Mouse (Mus musculus) forebrain, embryonic 16.5 days (tissue): ENCODE results near the gene Cend1. TPM values are rescaled to one million over a fixed set of nuclear protein-coding genes. Genes with fewer than 3 reads are reported as not detected.
A peak's percentile ranks its signal among the peaks of the same experiment; 100 is the strongest.
"Not testable (repeated sequence)": the region's sequence is repeated elsewhere in the genome, so short reads cannot be mapped to it uniquely, and the experiment has no call there.

Source experiments
- ATAC-seq: fragments of 200-750 bp; cut with Nextera tagmentation; 2 replicates; pipeline ENCODE4 v1.8.0; 2017; ENCODE audit warnings: mild to moderate bottlenecking, moderate library complexity
- H3K27ac ChIP-seq: fragments of 300-500 bp; sonication (generic); 2 replicates; pipeline ENCODE4 v1.5.1; 2014; ENCODE audit warnings: low read length, control low read depth
- H3K27me3 ChIP-seq: fragments of 300-500 bp; sonication (generic); replicated peaks from 2 replicates; pipeline ENCODE4 v1.6.1; 2014; ENCODE audit warnings: low read length; ENCODE audit not compliant: control insufficient read depth, insufficient read depth
- H3K36me3 ChIP-seq: fragments of 300-500 bp; sonication (generic); 2 replicates; pipeline ENCODE4 v1.6.1; 2014; ENCODE audit not compliant: control insufficient read depth, insufficient read depth
- H3K4me1 ChIP-seq: fragments of 300-500 bp; sonication (generic); replicated peaks from 2 replicates; pipeline ENCODE4 v1.6.1; 2014; ENCODE audit warnings: low read length; ENCODE audit not compliant: control insufficient read depth, insufficient read depth
- H3K4me2 ChIP-seq: fragments of 300-500 bp; sonication (generic); 2 replicates; pipeline ENCODE4 v1.6.1; 2014; ENCODE audit warnings: mild to moderate bottlenecking, low read length, control low read depth
- H3K4me3 ChIP-seq: fragments of 300-500 bp; sonication (generic); replicated peaks from 2 replicates; pipeline ENCODE4 v1.5.1; 2014; ENCODE audit warnings: mild to moderate bottlenecking, low read length, control low read depth
- H3K9ac ChIP-seq: fragments of 300-500 bp; sonication (generic); replicated peaks from 2 replicates; pipeline ENCODE4 v1.6.1; 2014; ENCODE audit warnings: low read depth, low read length, control low read depth
- H3K9me3 ChIP-seq: fragments of 300-500 bp; sonication (generic); 2 replicates; pipeline ENCODE4 v1.6.1; 2016; ENCODE audit warnings: low read length; ENCODE audit not compliant: control insufficient read depth
- WGBS: fragments of 180-500 bp; shearing (Covaris S2); extraction: QIAGEN DNeasy Blood & Tissue Kit; methylation state at CpG from one replicate; pipeline ENCODE4 v1.1.7; 2014; 5-methylcytosine and 5-hydroxymethylcytosine counted together
- polyA plus RNA-seq: library from polyadenylated mRNA; unstranded; fragments of >200 nt; fragmentation: Nextera tagmentation; extraction: Ambion mirVana; gene quantifications from 2 replicates; pipeline ENCODE4 v1.2.1, GENCODE M21; 2015

Cend1 gene
- polyA plus RNA-seq, 1 experiment from 2014 or later: 70.3 TPM

- H3K9ac ChIP-seq: no peak overlapping the region
- H3K9me3 ChIP-seq: no peaks in the 10 kb centered on the region
- H3K27me3 ChIP-seq: no peaks in the 10 kb centered on the region
- no peak overlapping the region for H3K4me3 ChIP-seq
- H3K27ac ChIP-seq: no peak overlapping the region
- no peak for ATAC-seq
- no peak overlapping the region for H3K4me2 ChIP-seq
- H3K4me1 ChIP-seq: peaks cover 29% of the 10 kb centered on the region
- peaks cover 12% of the 10 kb centered on the region for H3K36me3 ChIP-seq
These were observed 22.6 kb upstream of the Cend1 start for GRCm38 (mm10) chr7:141451928-141452327.

GRCm38 (mm10) chr7:141447110-141447991 is 18.1 kb upstream of the Cend1 start, which contains the start of gene Rplp2:
Gene Rplp2 (plus strand): TSS chr7:141447370.
- peak within 1 kb of the TSS; percentile 70 for H3K4me2 ChIP-seq
- peak within 1 kb of the TSS; percentile 83 for H3K9ac ChIP-seq
- peak; percentile 95 for ATAC-seq
- H3K4me3 ChIP-seq: peak within 1 kb of the TSS; percentile 86
- H3K9me3 ChIP-seq: no peaks in the 10 kb centered on the region
- peaks cover 12% of the 10 kb centered on the region for H3K36me3 ChIP-seq
- peak within 1 kb of the TSS; percentile 89 for H3K27ac ChIP-seq
- peaks cover 26% of the 10 kb centered on the region for H3K4me1 ChIP-seq
- no peaks in the 10 kb centered on the region for H3K27me3 ChIP-seq
- under 1% methylated on average over 63 of the region's 63 CpGs for WGBS

GRCm38 (mm10) chr7:141446374-141446773 is 17.1 kb upstream of the Cend1 start:
- H3K9ac ChIP-seq, H3K4me2 ChIP-seq, H3K36me3 ChIP-seq, H3K27me3 ChIP-seq, H3K9me3 ChIP-seq, ATAC-seq, H3K4me3 ChIP-seq, H3K27ac ChIP-seq: not testable (repeated sequence)
- 83% methylated on average over 3 of the region's 3 CpGs for WGBS
- peaks cover 27% of the 10 kb centered on the region for H3K4me1 ChIP-seq

- Histone ChIP-seq H3K27me3 (no peaks in the 10 kb centered on the region), H3K27ac (no peak within 1 kb of the TSS), H3K4me3 (peak within 1 kb of the TSS; percentile 41), H3K4me1 (peaks cover 27% of the 10 kb centered on the region), H3K4me2 (peak within 1 kb of the TSS; percentile 62), H3K36me3 (no peaks in the 10 kb centered on the region; the same call in 1 of the 2 replicates), H3K9ac (peak within 1 kb of the TSS; percentile 44), H3K9me3 (no peaks in the 10 kb centered on the region)
- 0% methylated on average over 25 of the region's 25 CpGs for WGBS
- ATAC-seq: peak; percentile 21; the same call in 1 of the 2 replicates
These were observed 14.5 kb upstream of the Cend1 start, which contains the start of gene Pidd1 for GRCm38 (mm10) chr7:141443828-141444237. Gene Pidd1 (minus strand): TSS chr7:141444025.

GRCm38 (mm10) chr7:141443081-141443821 is 14.0 kb upstream of the Cend1 start:
- peak overlapping the region; percentile 41 for H3K4me3 ChIP-seq
- no peaks in the 10 kb centered on the region for H3K27me3 ChIP-seq
- H3K36me3 ChIP-seq: no peaks in the 10 kb centered on the region; the same call in 1 of the 2 replicates
- no peak for ATAC-seq
- no peak overlapping the region for H3K27ac ChIP-seq
- H3K4me2 ChIP-seq: peak overlapping the region; percentile 62
- H3K4me1 ChIP-seq: peaks cover 21% of the 10 kb centered on the region
- no peaks in the 10 kb centered on the region for H3K9me3 ChIP-seq
- WGBS: 17% methylated on average over 12 of the region's 12 CpGs
- peak overlapping the region; percentile 44 for H3K9ac ChIP-seq

- Histone ChIP-seq H3K36me3 (no peaks in the 10 kb centered on the region; the same call in 1 of the 2 replicates), H3K4me2 (peak overlapping the region; percentile 62), H3K9ac (peak overlapping the region; percentile 33), H3K9me3 (no peaks in the 10 kb centered on the region), H3K4me1 (peaks cover 18% of the 10 kb centered on the region), H3K27me3 (no peaks in the 10 kb centered on the region), H3K4me3 (no peak overlapping the region), H3K27ac (no peak overlapping the region)
- WGBS: 89% methylated on average over 13 of the region's 13 CpGs
- no peak for ATAC-seq
These were observed 12.9 kb upstream of the Cend1 start for GRCm38 (mm10) chr7:141442199-141442598.

GRCm38 (mm10) chr7:141441460-141441859 is 12.2 kb upstream of the Cend1 start:
- H3K36me3 ChIP-seq: no peaks in the 10 kb centered on the region; the same call in 1 of the 2 replicates
- H3K4me1 ChIP-seq: peaks cover 25% of the 10 kb centered on the region
- no peak overlapping the region for H3K27ac ChIP-seq
- no peaks in the 10 kb centered on the region for H3K27me3 ChIP-seq
- 92% methylated on average over 9 of the region's 9 CpGs for WGBS
- no peak overlapping the region for H3K4me3 ChIP-seq
- no peaks in the 10 kb centered on the region for H3K9me3 ChIP-seq
- no peak overlapping the region for H3K4me2 ChIP-seq
- no peak overlapping the region for H3K9ac ChIP-seq
- no peak for ATAC-seq

GRCm38 (mm10) chr7:141440613-141441012 is 11.3 kb upstream of the Cend1 start:
- Histone ChIP-seq H3K9me3 (no peaks in the 10 kb centered on the region), H3K27ac (no peak overlapping the region), H3K4me1 (peaks cover 33% of the 10 kb centered on the region), H3K27me3 (no peaks in the 10 kb centered on the region), H3K9ac (no peak overlapping the region), H3K4me3 (no peak overlapping the region), H3K36me3 (no peaks in the 10 kb centered on the region; the same call in 1 of the 2 replicates), H3K4me2 (no peak overlapping the region)
- ATAC-seq: no peak
- 23% methylated on average over 6 of the region's 6 CpGs for WGBS

- no peaks in the 10 kb centered on the region for H3K9me3 ChIP-seq
- H3K27ac ChIP-seq: no peak overlapping the region
- no peak overlapping the region for H3K4me2 ChIP-seq
- H3K4me1 ChIP-seq: peaks cover 38% of the 10 kb centered on the region
- no peaks in the 10 kb centered on the region for H3K27me3 ChIP-seq
- no peak for ATAC-seq
- WGBS: 93% methylated on average over 11 of the region's 11 CpGs
- no peaks in the 10 kb centered on the region; the same call in 1 of the 2 replicates for H3K36me3 ChIP-seq
- no peak overlapping the region for H3K4me3 ChIP-seq
- H3K9ac ChIP-seq: no peak overlapping the region
These were observed 10.5 kb upstream of the Cend1 start for GRCm38 (mm10) chr7:141439811-141440210.
